Mouse (Mus musculus): ENCODE measurements around the gene Smu1. TPM values are rescaled to one million over a fixed set of nuclear protein-coding genes. Genes with fewer than 3 reads are reported as not detected.
"Not testable (repeated sequence)": the region's sequence is repeated elsewhere in the genome, so short reads cannot be mapped to it uniquely, and the experiment has no call there.

Smu1 gene
- polyA plus RNA-seq (2015; fragmentation: Nextera tagmentation; extraction: Ambion mirVana): 159 and 162 TPM in 2 replicates

DNA sequence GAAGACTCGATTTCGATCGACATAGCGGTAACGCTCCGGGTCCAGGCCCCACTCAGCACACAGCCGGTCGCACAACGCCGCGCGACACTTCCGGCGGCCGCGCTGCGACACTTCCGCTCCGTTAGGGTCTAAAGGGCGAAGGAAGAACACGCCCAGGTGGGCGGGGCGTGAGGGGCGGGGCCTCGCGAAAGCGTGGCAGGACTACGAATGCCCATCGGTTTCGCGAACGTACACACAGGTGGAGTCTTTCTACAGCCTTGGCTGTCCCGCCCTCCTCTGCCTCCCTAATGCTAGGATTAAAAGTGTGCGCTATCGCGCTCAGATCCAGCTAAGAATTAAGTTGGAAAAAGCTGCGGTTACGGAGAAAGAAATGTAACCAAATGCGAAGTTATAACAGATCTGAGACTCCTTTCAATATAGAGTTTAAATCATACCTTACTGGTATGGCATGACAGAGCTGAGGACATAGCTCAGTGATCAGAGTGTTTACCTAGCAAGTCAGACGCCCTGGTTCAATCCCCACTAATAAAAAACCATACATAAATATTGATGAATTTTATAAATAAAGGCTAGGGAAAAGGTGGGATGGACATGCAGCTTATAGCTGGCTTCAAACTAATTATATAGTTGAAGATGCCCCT lies at the start of gene Smu1:
TSS of gene Smu1 (minus strand) at position 144 of the 641 bp plus-strand sequence.
- Histone ChIP-seq H3K36me3 (peaks cover 30% of the 10 kb centered on the region), H3K9ac (peak within 1 kb of the TSS; percentile 90), H3K4me3 (replicated peaks) (peak within 1 kb of the TSS; percentile 85), H3K4me1 (peaks cover 7% of the 10 kb centered on the region; the same call in 1 of the 2 replicates), H3K27ac (peak within 1 kb of the TSS; percentile 55), H3K4me2 (peak within 1 kb of the TSS; percentile 79), H3K27me3 (peaks cover 13% of the 10 kb centered on the region; the same call in 1 of the 2 replicates), H3K9me3 (replicated peaks) (no peaks in the 10 kb centered on the region)
- under 1% methylated on average over 40 of the region's 40 CpGs for WGBS
- ATAC-seq (replicated peaks; ENCODE audit: low FRiP score): peak; percentile 99

GRCm38 (mm10) chr4:40807382-40807781 lies 49.7 kb upstream of the Smu1 start:
- Histone ChIP-seq H3K36me3 (peaks cover 92% of the 10 kb centered on the region), H3K9ac (no peak overlapping the region), H3K27me3 (no peaks in the 10 kb centered on the region), H3K27ac (no peak overlapping the region), H3K4me1 (no peaks in the 10 kb centered on the region), H3K4me2 (no peak overlapping the region), H3K4me3 (replicated peaks) (no peak overlapping the region), H3K9me3 (replicated peaks) (no peaks in the 10 kb centered on the region)
- no peak for ATAC-seq (replicated peaks; ENCODE audit: low FRiP score)
- WGBS: 58% methylated on average over 4 of the region's 4 CpGs

DNA sequence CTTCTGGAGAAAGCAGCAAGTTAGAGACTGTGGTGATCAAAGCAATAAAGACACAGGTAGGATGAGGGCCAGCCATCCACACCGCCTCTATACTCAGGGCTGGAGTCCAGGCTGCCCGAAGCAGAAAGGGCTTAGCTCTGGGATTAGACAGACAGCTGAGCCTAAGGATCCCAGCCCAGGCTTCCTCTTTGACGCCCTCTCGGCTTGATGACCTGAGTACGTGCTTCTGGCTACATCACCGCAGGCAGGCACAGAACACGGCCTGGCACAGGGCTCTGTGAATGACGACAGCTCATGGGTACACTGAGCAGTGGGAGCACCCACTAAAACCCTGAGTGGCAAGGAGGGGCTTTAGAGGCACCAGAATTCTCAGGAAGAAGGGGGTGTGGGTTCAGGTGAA lies 47.7 kb upstream of the Smu1 start:
- Histone ChIP-seq H3K9ac (no peak overlapping the region), H3K36me3 (peaks cover 77% of the 10 kb centered on the region), H3K27me3 (no peaks in the 10 kb centered on the region), H3K4me1 (no peaks in the 10 kb centered on the region), H3K9me3 (replicated peaks) (no peaks in the 10 kb centered on the region), H3K27ac (no peak overlapping the region), H3K4me2 (no peak overlapping the region), H3K4me3 (replicated peaks) (no peak overlapping the region)
- no peak for ATAC-seq (replicated peaks; ENCODE audit: low FRiP score)
- 88% methylated on average over 8 of the region's 8 CpGs for WGBS

GRCm38 (mm10) chr4:40802787-40803186 lies 45.1 kb upstream of the Smu1 start:
- ATAC-seq (replicated peaks; ENCODE audit: low FRiP score): no peak
- Histone ChIP-seq H3K4me3 (replicated peaks) (no peak overlapping the region), H3K9ac (no peak overlapping the region), H3K36me3 (peaks cover 53% of the 10 kb centered on the region), H3K4me1 (no peaks in the 10 kb centered on the region), H3K9me3 (replicated peaks) (no peaks in the 10 kb centered on the region), H3K4me2 (no peak overlapping the region), H3K27ac (no peak overlapping the region), H3K27me3 (no peaks in the 10 kb centered on the region)
- WGBS: 86% methylated on average over 3 of the region's 3 CpGs

GRCm38 (mm10) chr4:40801908-40802307 lies 44.2 kb upstream of the Smu1 start:
- H3K9me3 ChIP-seq (replicated peaks): no peaks in the 10 kb centered on the region
- no peak overlapping the region for H3K27ac ChIP-seq
- no peak overlapping the region for H3K9ac ChIP-seq
- no peak for ATAC-seq (replicated peaks; ENCODE audit: low FRiP score)
- WGBS: 81% methylated on average over 4 of the region's 4 CpGs
- peaks cover 46% of the 10 kb centered on the region for H3K36me3 ChIP-seq
- no peak overlapping the region for H3K4me2 ChIP-seq
- no peaks in the 10 kb centered on the region for H3K4me1 ChIP-seq
- no peaks in the 10 kb centered on the region for H3K27me3 ChIP-seq
- no peak overlapping the region for H3K4me3 ChIP-seq (replicated peaks)

- no peak for ATAC-seq (replicated peaks; ENCODE audit: low FRiP score)
- no peaks in the 10 kb centered on the region for H3K9me3 ChIP-seq (replicated peaks)
- 79% methylated on average over 3 of the region's 3 CpGs for WGBS
- H3K4me2 ChIP-seq: no peak overlapping the region
- no peak overlapping the region for H3K9ac ChIP-seq
- no peak overlapping the region for H3K4me3 ChIP-seq (replicated peaks)
- H3K27me3 ChIP-seq: no peaks in the 10 kb centered on the region
- H3K36me3 ChIP-seq: peaks cover 38% of the 10 kb centered on the region
- no peak overlapping the region for H3K27ac ChIP-seq
- no peaks in the 10 kb centered on the region for H3K4me1 ChIP-seq
Observed at GRCm38 (mm10) chr4:40800873-40801272, 43.1 kb upstream of the Smu1 start.

DNA sequence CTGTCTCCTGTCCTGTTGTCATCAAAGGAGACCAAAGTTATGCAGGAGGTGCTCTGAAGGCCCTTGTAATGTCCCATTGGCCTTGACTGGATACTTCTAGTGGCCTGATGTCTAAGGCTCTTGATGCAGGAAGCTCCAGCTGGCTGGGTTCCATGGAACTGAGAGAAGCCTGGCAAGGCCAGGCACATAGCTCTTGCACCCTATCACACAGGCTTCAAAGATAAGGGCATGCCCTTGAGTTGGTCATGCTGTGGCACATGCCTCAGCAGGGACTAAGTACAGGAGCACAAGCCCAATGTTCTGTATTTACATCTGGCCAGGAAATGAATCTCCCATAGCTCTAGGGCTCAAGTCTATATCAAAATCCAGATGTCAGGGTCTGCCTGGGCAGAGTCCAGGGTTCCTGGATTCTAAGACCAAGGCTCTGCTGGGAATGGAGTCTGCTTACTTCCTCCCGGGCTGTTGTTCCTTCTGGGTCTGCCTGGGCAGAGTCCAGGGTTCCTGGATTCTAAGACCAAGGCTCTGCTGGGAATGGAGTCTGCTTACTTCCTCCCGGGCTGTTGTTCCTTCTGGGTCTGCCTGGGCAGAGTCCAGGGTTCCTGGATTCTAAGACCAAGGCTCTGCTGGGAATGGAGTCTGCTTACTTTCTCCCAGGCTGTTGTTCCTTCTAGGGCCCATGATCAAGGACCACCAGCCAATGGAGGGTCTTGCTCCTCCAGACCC lies 41.3 kb upstream of the Smu1 start:
- not testable (repeated sequence) for H3K27ac ChIP-seq; H3K4me3 ChIP-seq (replicated peaks); H3K4me2 ChIP-seq; H3K9ac ChIP-seq; H3K27me3 ChIP-seq; ATAC-seq (replicated peaks; ENCODE audit: low FRiP score); H3K9me3 ChIP-seq (replicated peaks); H3K4me1 ChIP-seq
- peaks cover 20% of the 10 kb centered on the region for H3K36me3 ChIP-seq
- WGBS: 88% methylated on average over 2 of the region's 2 CpGs

DNA sequence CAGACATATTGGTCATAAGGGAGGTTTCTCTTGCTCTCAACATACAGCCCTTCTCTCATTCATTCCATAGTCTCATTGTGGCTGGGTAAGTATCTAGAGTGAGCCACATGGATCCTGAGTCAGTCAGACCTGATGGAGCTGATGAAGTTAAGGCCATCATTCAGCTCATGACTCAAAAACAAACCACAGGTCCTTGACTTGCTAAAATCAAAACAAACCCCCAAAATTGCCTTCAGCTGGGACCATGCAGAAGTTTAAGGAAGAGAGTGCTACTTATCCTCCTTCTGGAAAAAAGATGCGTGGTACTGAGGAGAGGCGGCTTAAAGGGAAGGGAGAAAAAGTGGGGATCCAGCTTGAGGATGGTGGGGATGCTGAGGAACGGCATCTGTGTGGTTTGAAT lies 38.0 kb upstream of the Smu1 start:
- no peaks in the 10 kb centered on the region for H3K27me3 ChIP-seq

DNA sequence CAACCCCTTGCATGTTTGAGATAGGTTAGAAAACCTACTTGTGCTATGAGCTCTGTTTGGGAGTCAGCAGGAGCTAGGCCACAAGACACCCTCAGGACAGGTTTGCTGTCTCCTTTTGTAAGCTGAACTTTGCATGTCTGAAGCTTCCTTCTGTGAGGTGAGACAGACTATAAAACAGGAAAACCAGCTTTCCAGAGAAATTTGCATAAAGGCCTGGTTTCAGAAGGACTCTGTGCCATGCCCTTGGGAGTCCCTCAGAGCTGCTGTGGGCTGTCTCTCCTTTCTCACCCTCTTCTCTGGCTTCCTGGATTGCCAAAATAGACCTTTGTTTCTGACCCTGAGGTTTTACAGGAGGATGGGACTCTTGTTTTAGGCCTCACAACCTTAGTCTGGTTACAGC lies 36.6 kb upstream of the Smu1 start:
- Histone ChIP-seq H3K27ac (no peak overlapping the region), H3K4me3 (replicated peaks) (no peak overlapping the region), H3K4me2 (no peak overlapping the region), H3K27me3 (no peaks in the 10 kb centered on the region), H3K9me3 (replicated peaks) (no peaks in the 10 kb centered on the region), H3K9ac (no peak overlapping the region), H3K36me3 (peaks cover 3% of the 10 kb centered on the region; the same call in 1 of the 2 replicates), H3K4me1 (no peaks in the 10 kb centered on the region)
- ATAC-seq (replicated peaks; ENCODE audit: low FRiP score): no peak

More for the DNA sequence above, 38.0 kb upstream of the Smu1 start:
- Histone ChIP-seq H3K9ac (no peak overlapping the region), H3K4me1 (no peaks in the 10 kb centered on the region), H3K27ac (no peak overlapping the region), H3K9me3 (replicated peaks) (no peaks in the 10 kb centered on the region), H3K36me3 (peaks cover 3% of the 10 kb centered on the region; the same call in 1 of the 2 replicates), H3K4me2 (no peak overlapping the region), H3K4me3 (replicated peaks) (no peak overlapping the region)
- 88% methylated on average over 3 of the region's 3 CpGs for WGBS
- no peak for ATAC-seq (replicated peaks; ENCODE audit: low FRiP score)

DNA sequence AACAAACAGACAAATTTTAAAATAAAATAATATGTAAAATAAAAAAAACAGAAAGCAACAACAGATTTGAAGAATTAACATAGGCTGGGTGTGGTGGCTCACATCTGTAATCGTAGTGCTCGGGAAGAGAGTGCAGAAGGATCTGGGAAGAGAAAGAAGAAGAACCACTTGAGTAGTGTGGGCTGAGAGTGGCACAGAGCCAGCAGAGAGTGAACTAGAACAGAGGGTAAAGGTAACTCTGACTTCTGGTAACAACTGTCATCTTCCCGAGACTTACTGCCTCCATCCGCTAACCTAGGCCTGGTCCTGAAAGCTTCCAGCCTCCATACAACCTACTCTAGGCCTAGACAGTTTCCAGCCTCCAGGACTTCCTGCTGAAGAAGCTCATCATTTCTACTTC lies 33.5 kb upstream of the Smu1 start:
- no peak overlapping the region for H3K9ac ChIP-seq
- H3K36me3 ChIP-seq: no peaks in the 10 kb centered on the region
- no peaks in the 10 kb centered on the region for H3K4me1 ChIP-seq
- H3K27ac ChIP-seq: no peak overlapping the region
- H3K4me2 ChIP-seq: no peak overlapping the region
- ATAC-seq (replicated peaks; ENCODE audit: low FRiP score): no peak
- 89% methylated on average over 4 of the region's 4 CpGs for WGBS
- H3K4me3 ChIP-seq (replicated peaks): no peak overlapping the region
- no peaks in the 10 kb centered on the region for H3K9me3 ChIP-seq (replicated peaks)
- H3K27me3 ChIP-seq: no peaks in the 10 kb centered on the region

DNA sequence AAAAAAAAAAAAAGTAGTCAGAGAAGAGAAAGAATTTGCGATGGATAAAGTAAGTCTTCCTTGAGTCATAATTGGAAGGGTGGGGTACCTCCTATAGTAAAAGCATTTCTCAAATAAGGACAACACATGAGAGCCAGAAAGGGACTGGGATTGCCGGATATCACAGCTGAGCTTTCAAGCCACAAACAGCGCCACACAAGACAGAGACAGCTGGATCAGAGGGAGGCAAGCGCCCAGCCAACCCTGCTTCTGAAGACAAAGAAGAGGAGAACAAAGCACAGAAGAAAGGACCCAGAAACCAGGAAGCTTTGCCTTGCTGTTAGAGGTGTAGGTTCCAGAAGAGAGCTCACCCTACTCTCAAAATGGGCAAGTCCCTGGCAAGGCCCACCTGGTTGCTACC lies 28.9 kb upstream of the Smu1 start:
- Histone ChIP-seq H3K27ac (no peak overlapping the region), H3K9me3 (replicated peaks) (no peaks in the 10 kb centered on the region), H3K9ac (no peak overlapping the region), H3K4me2 (no peak overlapping the region), H3K4me3 (replicated peaks) (no peak overlapping the region), H3K27me3 (no peaks in the 10 kb centered on the region), H3K4me1 (peaks cover 8% of the 10 kb centered on the region), H3K36me3 (no peaks in the 10 kb centered on the region)
- 88% methylated on average over 4 of the region's 4 CpGs for WGBS
- no peak for ATAC-seq (replicated peaks; ENCODE audit: low FRiP score)

DNA sequence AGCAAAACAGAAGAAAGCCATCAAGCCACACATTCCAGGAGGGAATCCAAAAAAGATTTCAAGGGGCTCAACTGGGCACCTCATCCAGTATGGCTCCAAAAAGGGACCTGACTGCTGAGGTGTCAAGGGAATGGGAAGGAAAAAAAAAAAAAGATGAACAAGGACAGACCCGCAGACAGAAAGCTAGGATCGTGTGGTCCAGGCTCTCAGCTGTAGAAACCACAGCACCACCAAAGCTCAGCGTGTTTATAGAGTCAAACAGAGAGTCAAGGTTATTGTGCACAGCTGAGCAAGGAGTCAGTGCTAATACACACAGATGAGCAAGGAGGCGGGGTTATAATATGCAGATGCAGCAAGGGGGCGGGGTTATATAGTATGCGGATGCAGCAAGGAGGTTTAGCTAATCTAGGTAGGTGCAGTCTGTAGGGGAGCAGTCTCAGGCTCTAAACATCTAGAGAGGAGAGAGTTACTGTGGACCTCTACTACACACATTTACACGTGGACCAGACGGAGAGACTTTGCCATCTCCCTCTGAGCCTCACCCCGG lies 28.0 kb upstream of the Smu1 start:
- Histone ChIP-seq H3K4me2 (no peak overlapping the region), H3K9me3 (replicated peaks) (no peaks in the 10 kb centered on the region), H3K4me3 (replicated peaks) (no peak overlapping the region), H3K27ac (no peak overlapping the region), H3K27me3 (no peaks in the 10 kb centered on the region), H3K9ac (no peak overlapping the region), H3K36me3 (no peaks in the 10 kb centered on the region), H3K4me1 (peaks cover 16% of the 10 kb centered on the region)
- 83% methylated on average over 9 of the region's 9 CpGs for WGBS
- ATAC-seq (replicated peaks; ENCODE audit: low FRiP score): peak; percentile 46; the same call in 1 of the 2 replicates

All from kidney, embryonic 15.5 days (tissue).